Mouse (Mus musculus): ENCODE results near the gene Zbtb7a. TPM values are rescaled to one million over a fixed set of nuclear protein-coding genes. Genes with fewer than 3 reads are reported as not detected.
"Not testable (repeated sequence)": the region's sequence is repeated elsewhere in the genome, so short reads cannot be mapped to it uniquely, and the experiment has no call there.

Gene Zbtb7a
- total RNA-seq, 1 experiment from 2014 or later = 30.5 TPM

DNA sequence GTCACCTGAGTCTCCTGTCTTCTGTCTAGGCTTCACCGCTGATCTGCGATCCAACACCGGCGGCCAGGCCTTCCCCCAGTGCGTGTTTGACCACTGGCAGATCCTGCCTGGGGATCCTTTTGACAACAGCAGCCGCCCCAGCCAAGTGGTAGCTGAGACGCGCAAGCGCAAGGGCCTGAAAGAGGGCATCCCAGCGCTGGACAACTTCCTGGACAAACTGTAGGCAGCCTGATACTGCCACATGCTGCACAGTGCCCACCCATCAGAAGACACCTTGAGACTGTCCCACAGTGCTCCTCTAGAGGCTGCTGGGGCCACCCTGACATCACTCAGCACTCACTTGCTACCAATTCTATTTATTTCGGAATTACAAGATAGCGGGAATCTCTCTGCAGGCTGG lies 46.8 kb downstream of the Zbtb7a start:
- ATAC-seq (replicated peaks; ENCODE audit: insufficient number of reproducible peaks, low FRiP score, low TSS enrichment, poor library complexity, severe bottlenecking) = not testable (repeated sequence)

- peak; percentile 83 for ATAC-seq (replicated peaks; ENCODE audit: insufficient number of reproducible peaks, low FRiP score, low TSS enrichment, poor library complexity, severe bottlenecking)
These were observed 47.6 kb downstream of the Zbtb7a start, which contains the start of gene Dapk3 for GRCm38 (mm10) chr10:81182336-81183333. Dapk3 (plus strand) TSS chr10:81183005.

DNA sequence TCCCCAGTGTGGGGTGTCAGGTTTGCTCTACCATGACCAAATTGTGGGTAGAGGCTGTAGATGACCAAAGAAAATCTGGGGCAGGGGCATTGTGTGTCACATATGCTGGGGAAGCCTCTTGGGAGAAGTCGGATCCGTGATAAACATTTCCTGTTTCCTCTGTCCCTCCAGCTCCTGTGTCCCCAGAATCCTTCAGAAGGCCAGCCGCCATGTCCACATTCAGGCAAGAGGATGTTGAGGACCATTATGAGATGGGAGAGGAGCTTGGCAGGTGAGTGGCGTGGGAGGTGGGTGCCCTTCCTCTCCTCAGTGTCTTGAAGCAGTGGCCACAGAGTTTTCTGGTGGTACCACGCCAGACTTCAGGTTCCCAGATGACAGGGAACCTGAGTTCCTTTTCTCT lies 48.8 kb downstream of the Zbtb7a start, which contains the start of gene 4930442H23Rik:
Gene 4930442H23Rik, minus strand, starts transcription at position 45 of the 400 bp plus-strand sequence.
- ATAC-seq (replicated peaks; ENCODE audit: insufficient number of reproducible peaks, low FRiP score, low TSS enrichment, poor library complexity, severe bottlenecking) = no peak

DNA sequence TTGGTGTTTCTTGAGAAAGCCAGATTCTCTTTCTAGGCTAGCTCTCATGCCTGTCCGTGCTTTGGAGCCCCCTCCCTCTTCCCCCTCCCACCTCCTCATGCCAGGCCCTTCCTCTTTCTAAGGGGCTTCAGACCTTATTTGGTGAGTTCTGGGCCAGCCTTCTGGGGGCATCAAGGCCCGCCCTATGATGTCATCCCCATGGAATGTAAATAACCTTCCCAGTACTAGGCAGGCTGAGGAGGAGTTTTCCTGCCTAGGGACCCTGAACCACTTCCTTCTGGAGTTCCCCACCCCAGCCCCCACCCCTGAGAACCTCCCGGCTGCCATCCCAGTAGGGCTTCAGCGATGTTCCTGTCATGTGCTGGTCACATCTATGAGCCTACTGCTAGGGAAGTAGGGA lies 49.7 kb downstream of the Zbtb7a start:
- no peak for ATAC-seq (replicated peaks; ENCODE audit: insufficient number of reproducible peaks, low FRiP score, low TSS enrichment, poor library complexity, severe bottlenecking)

GRCm38 (mm10) chr10:81187161-81187560 lies 52.1 kb downstream of the Zbtb7a start:
- ATAC-seq (replicated peaks; ENCODE audit: insufficient number of reproducible peaks, low FRiP score, low TSS enrichment, poor library complexity, severe bottlenecking) = no peak

DNA sequence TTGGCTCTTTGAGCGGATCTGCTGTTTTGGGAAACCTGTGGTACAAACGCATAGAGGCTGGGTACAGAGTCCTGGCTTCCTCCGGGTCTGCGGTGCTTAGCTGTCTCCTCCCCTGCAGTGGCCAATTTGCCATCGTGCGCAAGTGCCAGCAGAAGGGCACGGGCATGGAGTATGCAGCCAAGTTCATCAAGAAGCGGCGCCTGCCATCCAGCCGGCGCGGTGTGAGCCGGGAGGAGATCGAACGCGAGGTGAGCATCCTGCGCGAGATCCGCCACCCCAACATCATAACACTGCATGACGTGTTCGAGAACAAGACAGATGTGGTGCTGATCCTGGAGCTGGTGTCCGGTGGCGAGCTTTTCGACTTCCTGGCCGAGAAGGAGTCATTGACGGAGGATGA lies 54.8 kb downstream of the Zbtb7a start:
- ATAC-seq (replicated peaks; ENCODE audit: insufficient number of reproducible peaks, low FRiP score, low TSS enrichment, poor library complexity, severe bottlenecking) = no peak

DNA sequence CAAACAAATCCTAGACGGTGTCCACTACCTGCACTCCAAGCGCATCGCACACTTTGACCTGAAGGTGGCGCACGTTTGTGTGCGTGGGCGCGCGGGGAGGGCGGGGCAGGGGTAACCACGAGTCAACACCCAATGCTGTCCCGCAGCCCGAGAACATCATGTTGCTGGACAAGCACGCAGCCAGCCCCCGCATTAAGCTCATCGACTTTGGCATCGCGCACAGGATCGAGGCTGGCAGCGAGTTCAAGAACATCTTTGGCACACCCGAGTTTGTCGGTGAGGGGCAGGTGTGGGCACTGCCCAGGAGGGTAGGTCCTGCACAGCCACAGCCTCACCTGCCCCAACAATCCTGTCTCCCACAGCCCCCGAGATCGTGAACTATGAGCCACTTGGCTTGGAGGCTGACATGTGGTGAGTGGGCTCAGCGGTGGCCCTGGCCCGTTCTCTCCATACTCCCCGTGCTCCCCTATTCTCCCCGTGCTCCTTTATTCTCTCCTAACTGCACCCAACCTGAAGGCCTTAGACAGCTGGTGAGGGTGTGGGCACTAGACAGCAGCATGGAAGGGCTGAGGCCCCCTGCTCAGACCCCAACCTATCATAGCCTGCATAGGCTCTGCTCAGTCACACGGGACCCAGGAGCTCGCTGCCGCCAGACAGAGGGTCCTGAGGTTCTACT lies 55.4 kb downstream of the Zbtb7a start:
- ATAC-seq (replicated peaks; ENCODE audit: insufficient number of reproducible peaks, low FRiP score, low TSS enrichment, poor library complexity, severe bottlenecking) = no peak

- no peak for ATAC-seq (replicated peaks; ENCODE audit: insufficient number of reproducible peaks, low FRiP score, low TSS enrichment, poor library complexity, severe bottlenecking)
These were observed 55.9 kb downstream of the Zbtb7a start for GRCm38 (mm10) chr10:81190912-81191321.

- 0 out of 2 replicates have a peak, but pooled peaks have one; percentile 1 for ATAC-seq (replicated peaks; ENCODE audit: insufficient number of reproducible peaks, low FRiP score, low TSS enrichment, poor library complexity, severe bottlenecking)
These were observed 56.4 kb downstream of the Zbtb7a start for GRCm38 (mm10) chr10:81191342-81191982.

- ATAC-seq (replicated peaks; ENCODE audit: insufficient number of reproducible peaks, low FRiP score, low TSS enrichment, poor library complexity, severe bottlenecking) = 0 out of 2 replicates have a peak, but pooled peaks have one; percentile 2
These were observed 57.4 kb downstream of the Zbtb7a start for GRCm38 (mm10) chr10:81192270-81192967.

DNA sequence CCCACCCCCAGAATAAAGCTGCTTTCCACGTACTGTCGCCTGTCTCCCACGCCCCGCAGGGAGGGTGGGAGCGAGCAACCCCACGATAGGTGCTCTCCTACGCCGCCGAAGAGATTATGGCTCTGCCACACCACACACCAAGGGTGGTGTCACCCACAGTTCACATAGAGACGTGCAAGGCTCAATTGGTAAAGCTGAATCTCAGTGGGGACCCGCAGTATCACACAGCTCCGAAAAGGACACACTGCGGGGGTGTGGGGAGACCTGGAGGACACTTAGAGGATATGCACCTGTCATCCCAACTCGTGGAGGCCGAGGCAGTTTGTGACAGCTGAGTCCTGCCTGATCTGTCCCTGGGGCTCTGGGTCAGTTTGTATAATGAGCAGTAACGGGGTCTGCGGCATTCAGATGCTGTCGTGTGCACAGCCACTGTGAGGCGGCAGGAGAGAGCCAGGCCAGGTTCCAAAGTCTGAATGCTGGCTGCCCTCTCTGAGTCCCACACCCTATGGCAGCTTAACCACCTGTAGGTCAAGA lies 58.0 kb downstream of the Zbtb7a start:
- ATAC-seq (replicated peaks; ENCODE audit: insufficient number of reproducible peaks, low FRiP score, low TSS enrichment, poor library complexity, severe bottlenecking) = no peak

- ATAC-seq (replicated peaks; ENCODE audit: insufficient number of reproducible peaks, low FRiP score, low TSS enrichment, poor library complexity, severe bottlenecking) = 0 out of 2 replicates have a peak, but pooled peaks have one; percentile 0
These were observed 59.2 kb downstream of the Zbtb7a start for GRCm38 (mm10) chr10:81193991-81194774.

DNA sequence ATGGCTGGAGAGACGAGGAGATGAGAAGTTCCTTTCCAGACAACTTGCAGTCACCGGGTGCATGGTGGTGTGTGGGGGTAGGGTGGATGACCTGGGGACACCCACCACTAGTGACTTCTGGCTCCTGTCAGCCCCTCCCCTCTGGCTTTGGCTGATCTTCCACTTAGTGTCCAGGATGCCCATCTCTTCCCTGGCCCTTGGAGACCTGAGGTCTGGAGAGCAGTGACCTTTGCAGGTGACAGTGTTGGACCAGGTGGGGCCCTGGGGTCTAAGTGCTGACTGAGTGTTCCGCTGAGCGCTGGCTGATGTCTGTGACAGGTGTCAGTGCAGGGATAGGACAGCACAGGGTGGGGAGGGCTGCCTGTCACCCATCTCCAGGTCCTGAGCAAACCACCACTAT lies 60.3 kb downstream of the Zbtb7a start:
- ATAC-seq (replicated peaks; ENCODE audit: insufficient number of reproducible peaks, low FRiP score, low TSS enrichment, poor library complexity, severe bottlenecking) = no peak

DNA sequence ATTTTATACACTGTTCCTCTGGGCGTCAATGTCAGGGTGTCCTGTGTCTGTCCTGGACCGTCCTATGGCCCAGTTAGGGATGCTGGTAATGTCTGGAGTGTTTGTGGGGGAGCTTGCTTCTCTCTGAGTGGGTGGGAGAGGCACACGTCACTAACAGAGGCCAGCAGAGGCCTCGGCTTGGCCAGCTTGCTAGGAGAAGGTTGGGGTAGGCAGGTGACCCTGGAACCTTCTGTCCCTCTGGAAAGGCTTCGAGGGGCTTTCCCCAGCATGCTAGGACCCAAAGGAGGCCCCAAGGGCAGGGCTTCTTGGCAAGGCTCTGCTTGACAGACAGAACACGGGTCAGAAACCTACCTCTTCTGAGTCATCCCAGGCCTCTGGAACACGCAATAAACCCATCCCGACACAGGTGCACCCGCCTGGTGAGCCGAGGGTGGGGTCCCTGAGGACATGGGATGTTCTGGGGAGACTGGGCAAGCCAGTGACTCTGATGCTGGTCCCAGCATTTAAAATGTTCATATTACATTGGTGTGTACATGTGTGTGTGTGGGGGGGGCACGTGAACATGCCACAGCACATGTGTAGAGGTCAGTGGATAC lies 61.5 kb downstream of the Zbtb7a start:
- no peak for ATAC-seq (replicated peaks; ENCODE audit: insufficient number of reproducible peaks, low FRiP score, low TSS enrichment, poor library complexity, severe bottlenecking)

- no peak for ATAC-seq (replicated peaks; ENCODE audit: insufficient number of reproducible peaks, low FRiP score, low TSS enrichment, poor library complexity, severe bottlenecking)
These were observed 62.3 kb downstream of the Zbtb7a start for GRCm38 (mm10) chr10:81197305-81197704.

DNA sequence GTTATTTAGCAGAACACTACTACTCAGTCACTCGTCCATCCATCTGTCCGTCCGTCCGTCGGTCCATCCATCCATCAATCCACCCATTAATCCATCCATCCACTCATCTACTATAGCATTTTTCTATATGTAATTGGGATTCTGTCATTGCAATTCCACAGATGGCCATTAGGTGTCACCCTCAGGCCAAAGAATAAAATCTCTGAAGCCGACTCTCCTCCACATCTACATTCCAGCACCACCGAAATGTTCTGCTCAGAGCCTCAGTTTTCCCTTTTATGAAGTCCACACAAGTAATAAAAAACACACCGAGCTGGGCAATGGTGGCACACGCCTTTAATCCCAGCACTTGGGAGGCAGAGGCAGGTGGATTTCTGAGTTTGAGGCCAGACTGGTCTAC lies 63.2 kb downstream of the Zbtb7a start:
- peak; percentile 44; the same call in 1 of the 2 replicates for ATAC-seq (replicated peaks; ENCODE audit: insufficient number of reproducible peaks, low FRiP score, low TSS enrichment, poor library complexity, severe bottlenecking)

DNA sequence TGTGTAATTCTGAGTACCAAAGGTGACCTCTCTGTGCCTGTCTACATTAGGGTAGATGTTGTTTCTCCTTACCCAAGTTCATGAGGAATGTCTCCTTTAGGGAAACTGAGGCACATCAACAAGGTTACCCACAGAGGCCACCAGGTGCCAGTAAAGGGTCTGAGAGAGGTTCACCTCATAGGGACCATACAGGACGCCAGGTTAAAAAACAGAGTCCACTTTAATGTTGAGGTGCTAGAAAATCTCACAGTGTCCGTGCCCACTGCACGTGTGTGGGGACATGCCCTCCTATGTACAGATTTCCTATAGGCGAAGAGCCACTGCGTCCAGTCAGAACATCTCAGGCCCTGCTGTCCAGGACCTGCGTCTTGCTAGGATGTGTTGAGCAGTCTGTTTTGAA lies 64.0 kb downstream of the Zbtb7a start:
- no peak for ATAC-seq (replicated peaks; ENCODE audit: insufficient number of reproducible peaks, low FRiP score, low TSS enrichment, poor library complexity, severe bottlenecking)

Measured in monocyte, adult 5-6 weeks (primary cell).